Mouse (Mus musculus): ENCODE results near the gene Asphd1. TPM values are rescaled to one million over a fixed set of nuclear protein-coding genes. Genes with fewer than 3 reads are reported as not detected.

The Asphd1 gene
- polyA plus RNA-seq, 1 experiment = 0.36 TPM

- Histone ChIP-seq H3K4me3 (ENCODE audit: low read depth, low read length) (peak overlapping the region; percentile 91), H3K9ac (ENCODE audit: low read depth, poor library complexity, severe bottlenecking) (peak overlapping the region; percentile 77), H3K36me3 (ENCODE audit: control insufficient read depth, insufficient read depth, low read length, poor library complexity, severe bottlenecking) (peaks cover 17% of the 10 kb centered on the region), H3K27me3 (ENCODE audit: control insufficient read depth, insufficient read depth, low read length, poor library complexity, severe bottlenecking) (no peaks in the 10 kb centered on the region), H3K27ac (ENCODE audit: insufficient read depth, low read length) (no peak overlapping the region), H3K4me1 (ENCODE audit: control insufficient read depth, insufficient read depth, low read length) (peaks cover 2% of the 10 kb centered on the region), H3K9me3 (replicated peaks; ENCODE audit: control insufficient read depth, insufficient read depth, low read length, poor library complexity, severe bottlenecking) (no peaks in the 10 kb centered on the region)
- TF ChIP-seq EP300 (IDR thresholded peaks at IDR 0.05; ENCODE audit: insufficient read depth, low read depth, low read length) (no peak), CTCF (IDR thresholded peaks at IDR 0.05; ENCODE audit: low read depth, low read length) (no peak), POLR2A (IDR thresholded peaks at IDR 0.05; ENCODE audit: insufficient read depth, low read length) (no peak)
Observed at GRCm38 (mm10) chr7:126929046-126929445, 20.3 kb downstream of the Asphd1 start.

DNA sequence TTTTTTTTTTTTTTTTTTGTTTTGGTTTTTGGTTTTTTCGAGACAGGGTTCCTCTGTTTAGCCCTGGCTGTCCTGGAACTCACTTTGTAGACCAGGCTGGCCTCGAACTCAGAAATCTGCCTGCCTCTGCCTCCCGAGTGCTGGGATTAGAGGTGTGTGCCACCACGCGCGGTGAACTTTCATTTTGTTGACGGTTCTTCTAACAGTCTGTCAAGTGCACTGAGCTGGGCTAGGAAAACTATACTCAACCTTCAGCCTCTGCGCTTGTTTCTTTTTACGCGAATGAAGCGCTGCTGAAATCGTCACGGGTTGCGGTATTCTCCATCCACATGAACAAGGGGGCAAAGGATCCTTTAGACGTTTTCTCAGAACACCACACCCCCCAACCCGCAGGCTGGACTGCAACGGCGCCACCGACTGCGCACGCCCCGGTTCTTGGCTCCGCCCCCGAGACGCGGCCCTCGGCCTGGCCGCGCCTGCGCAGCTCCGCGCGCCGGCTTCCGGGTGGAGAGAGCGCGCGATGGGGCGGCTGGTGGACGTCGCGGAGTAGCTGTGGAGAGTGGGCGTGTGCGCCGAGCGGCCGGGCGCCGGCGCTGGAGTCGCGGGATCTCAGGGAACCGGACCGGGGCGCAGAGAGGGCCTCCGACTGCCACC, 20.9 kb downstream of the Asphd1 start, which contains the start of gene Kctd13:
Gene Kctd13 (plus strand): TSS at position 496 of the 654 bp plus-strand sequence.
- Histone ChIP-seq H3K27ac (ENCODE audit: insufficient read depth, low read length) (no peak within 1 kb of the TSS), H3K9ac (ENCODE audit: low read depth, poor library complexity, severe bottlenecking) (peak within 1 kb of the TSS; percentile 77)

GRCm38 (mm10) chr7:126926299-126926698, 23.1 kb downstream of the Asphd1 start:
- no peak overlapping the region for H3K4me3 ChIP-seq (ENCODE audit: low read depth, low read length)
- H3K9ac ChIP-seq (ENCODE audit: low read depth, poor library complexity, severe bottlenecking) = no peak overlapping the region
- TF ChIP-seq POLR2A (IDR thresholded peaks at IDR 0.05; ENCODE audit: insufficient read depth, low read length) (no peak), EP300 (IDR thresholded peaks at IDR 0.05; ENCODE audit: insufficient read depth, low read depth, low read length) (no peak), CTCF (IDR thresholded peaks at IDR 0.05; ENCODE audit: low read depth, low read length) (no peak)
- no peak overlapping the region for H3K27ac ChIP-seq (ENCODE audit: insufficient read depth, low read length)
- no peaks in the 10 kb centered on the region for H3K4me1 ChIP-seq (ENCODE audit: control insufficient read depth, insufficient read depth, low read length)
- no peaks in the 10 kb centered on the region for H3K27me3 ChIP-seq (ENCODE audit: control insufficient read depth, insufficient read depth, low read length, poor library complexity, severe bottlenecking)
- peaks cover 11% of the 10 kb centered on the region for H3K36me3 ChIP-seq (ENCODE audit: control insufficient read depth, insufficient read depth, low read length, poor library complexity, severe bottlenecking)
- H3K9me3 ChIP-seq (replicated peaks; ENCODE audit: control insufficient read depth, insufficient read depth, low read length, poor library complexity, severe bottlenecking) = no peaks in the 10 kb centered on the region

More for the DNA sequence above, 20.9 kb downstream of the Asphd1 start, which contains the start of gene Kctd13:
- Histone ChIP-seq H3K4me1 (ENCODE audit: control insufficient read depth, insufficient read depth, low read length) (peaks cover 2% of the 10 kb centered on the region), H3K9me3 (replicated peaks; ENCODE audit: control insufficient read depth, insufficient read depth, low read length, poor library complexity, severe bottlenecking) (no peaks in the 10 kb centered on the region), H3K4me3 (ENCODE audit: low read depth, low read length) (peak within 1 kb of the TSS; percentile 91), H3K27me3 (ENCODE audit: control insufficient read depth, insufficient read depth, low read length, poor library complexity, severe bottlenecking) (no peaks in the 10 kb centered on the region), H3K36me3 (ENCODE audit: control insufficient read depth, insufficient read depth, low read length, poor library complexity, severe bottlenecking) (peaks cover 14% of the 10 kb centered on the region)
- TF ChIP-seq POLR2A (IDR thresholded peaks at IDR 0.05; ENCODE audit: insufficient read depth, low read length) (peak; percentile 51), EP300 (IDR thresholded peaks at IDR 0.05; ENCODE audit: insufficient read depth, low read depth, low read length) (no peak)

GRCm38 (mm10) chr7:126923999-126924398, 25.4 kb downstream of the Asphd1 start:
- Histone ChIP-seq H3K4me1 (ENCODE audit: control insufficient read depth, insufficient read depth, low read length) (no peaks in the 10 kb centered on the region), H3K4me3 (ENCODE audit: low read depth, low read length) (no peak overlapping the region), H3K36me3 (ENCODE audit: control insufficient read depth, insufficient read depth, low read length, poor library complexity, severe bottlenecking) (no peaks in the 10 kb centered on the region), H3K27me3 (ENCODE audit: control insufficient read depth, insufficient read depth, low read length, poor library complexity, severe bottlenecking) (no peaks in the 10 kb centered on the region), H3K9ac (ENCODE audit: low read depth, poor library complexity, severe bottlenecking) (no peak overlapping the region), H3K9me3 (replicated peaks; ENCODE audit: control insufficient read depth, insufficient read depth, low read length, poor library complexity, severe bottlenecking) (no peaks in the 10 kb centered on the region), H3K27ac (ENCODE audit: insufficient read depth, low read length) (no peak overlapping the region)
- TF ChIP-seq CTCF (IDR thresholded peaks at IDR 0.05; ENCODE audit: low read depth, low read length) = no peak
- TF ChIP-seq POLR2A (IDR thresholded peaks at IDR 0.05; ENCODE audit: insufficient read depth, low read length) = no peak

DNA sequence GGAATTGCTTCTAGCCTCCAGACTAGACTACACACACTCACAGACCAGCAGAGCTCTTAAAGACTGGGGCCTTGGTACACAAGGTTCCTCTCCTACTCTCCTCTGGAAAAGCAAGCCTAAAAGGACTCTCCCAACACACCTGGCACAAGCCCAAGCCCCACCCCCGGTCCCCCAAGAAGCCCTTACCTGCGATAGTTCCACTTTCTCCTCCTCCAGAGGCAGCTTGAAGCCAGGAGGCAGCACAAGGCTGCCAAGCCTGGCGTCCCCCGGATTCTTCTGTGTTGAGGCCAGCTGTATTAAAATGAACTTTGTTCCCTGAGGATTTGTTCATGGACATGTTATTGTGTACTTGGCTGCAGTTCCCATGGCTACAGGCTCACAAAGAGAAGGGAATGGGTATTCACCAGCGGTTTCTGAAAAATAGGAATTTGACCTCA, 26.7 kb downstream of the Asphd1 start, which contains the start of gene Tmem219:
Gene Tmem219 (minus strand): TSS at position 294 of the 437 bp plus-strand sequence.
- Histone ChIP-seq H3K4me1 (ENCODE audit: control insufficient read depth, insufficient read depth, low read length) (no peaks in the 10 kb centered on the region), H3K27me3 (ENCODE audit: control insufficient read depth, insufficient read depth, low read length, poor library complexity, severe bottlenecking) (no peaks in the 10 kb centered on the region), H3K36me3 (ENCODE audit: control insufficient read depth, insufficient read depth, low read length, poor library complexity, severe bottlenecking) (no peaks in the 10 kb centered on the region), H3K27ac (ENCODE audit: insufficient read depth, low read length) (no peak within 1 kb of the TSS), H3K9me3 (replicated peaks; ENCODE audit: control insufficient read depth, insufficient read depth, low read length, poor library complexity, severe bottlenecking) (no peaks in the 10 kb centered on the region), H3K9ac (ENCODE audit: low read depth, poor library complexity, severe bottlenecking) (no peak within 1 kb of the TSS), H3K4me3 (ENCODE audit: low read depth, low read length) (no peak within 1 kb of the TSS)
- TF ChIP-seq POLR2A (IDR thresholded peaks at IDR 0.05; ENCODE audit: insufficient read depth, low read length) = no peak
- TF ChIP-seq EP300 (IDR thresholded peaks at IDR 0.05; ENCODE audit: insufficient read depth, low read depth, low read length) = no peak
- TF ChIP-seq CTCF (IDR thresholded peaks at IDR 0.05; ENCODE audit: low read depth, low read length) = no peak

GRCm38 (mm10) chr7:126921563-126921962, 27.8 kb downstream of the Asphd1 start:
- Histone ChIP-seq H3K4me3 (ENCODE audit: low read depth, low read length) (no peak overlapping the region), H3K36me3 (ENCODE audit: control insufficient read depth, insufficient read depth, low read length, poor library complexity, severe bottlenecking) (no peaks in the 10 kb centered on the region), H3K27me3 (ENCODE audit: control insufficient read depth, insufficient read depth, low read length, poor library complexity, severe bottlenecking) (no peaks in the 10 kb centered on the region), H3K9ac (ENCODE audit: low read depth, poor library complexity, severe bottlenecking) (no peak overlapping the region), H3K27ac (ENCODE audit: insufficient read depth, low read length) (no peak overlapping the region), H3K9me3 (replicated peaks; ENCODE audit: control insufficient read depth, insufficient read depth, low read length, poor library complexity, severe bottlenecking) (no peaks in the 10 kb centered on the region), H3K4me1 (ENCODE audit: control insufficient read depth, insufficient read depth, low read length) (no peaks in the 10 kb centered on the region)
- TF ChIP-seq EP300 (IDR thresholded peaks at IDR 0.05; ENCODE audit: insufficient read depth, low read depth, low read length) (no peak), POLR2A (IDR thresholded peaks at IDR 0.05; ENCODE audit: insufficient read depth, low read length) (no peak), CTCF (IDR thresholded peaks at IDR 0.05; ENCODE audit: low read depth, low read length) (no peak)
